9 mouse cellular contexts compared by ENCODE assay signal in genomic region chr17:15829198-15830170, GRCm38 (mm10). TPM values are rescaled to one million over a fixed set of nuclear protein-coding genes. Genes with fewer than 3 reads are reported as not detected.
A peak's percentile ranks its signal among the peaks of the same experiment; 100 is the strongest.
DNase-seq lines count a peak whose midpoint lies in the region; ATAC-seq and TF ChIP-seq lines count a peak whose summit lies in the region.
"Had no signal": no experiment of that assay in that cellular context is flagged by ENCODE, and none has a peak within 500 bp of the region (broad histone marks: within the 10 kb centered on the region; RNA-seq: fewer than 3 reads in every experiment).

No protein-coding gene starts in this region.

- peak overlapping the region; percentile 61 for H3K27ac ChIP-seq in left cerebral cortex, adult 2 months
- 0 out of 2 replicates have a peak overlapping the region, but pooled peaks have one; percentile 6 for H3K27ac ChIP-seq in heart, embryonic 13.5 days (replicated peaks)
- H3K27ac ChIP-seq in limb, embryonic 14.5 days (replicated peaks; ENCODE audit: low read depth, low read length) = peak overlapping the region; percentile 84
- peak overlapping the region; percentile 78 for H3K27ac ChIP-seq in small intestine, adult 2 months (ENCODE audit: insufficient read depth, low read depth, low read length)

- peak overlapping the region; percentile 56 for H3K4me3 ChIP-seq in left cerebral cortex, adult 2 months
- H3K4me3 ChIP-seq in heart, embryonic 13.5 days = peak overlapping the region; percentile 72
- H3K4me3 ChIP-seq in limb, embryonic 14.5 days (replicated peaks; ENCODE audit: low read length) = peak overlapping the region; percentile 48
- peak overlapping the region; percentile 81 for H3K4me3 ChIP-seq in small intestine, adult 2 months (ENCODE audit: low read depth, low read length)

- intact Hi-C loops in left cerebral cortex, adult 2 months (cut with DNase I) = loop anchor here (5.0 kb wide), 1 partner anchor 838 kb away; no protein-coding TSS in a partner anchor
- intact Hi-C loops in left cerebral cortex, postnatal 14 days (cut with DNase I) = loop anchor here (5.0 kb wide), 1 partner anchor 838 kb away; no protein-coding TSS in a partner anchor

- no peaks in the 10 kb centered on the region for H3K36me3 ChIP-seq in heart, embryonic 13.5 days
- no peaks in the 10 kb centered on the region for H3K36me3 ChIP-seq in limb, embryonic 14.5 days (ENCODE audit: control insufficient read depth, insufficient read depth, low read length)
- H3K36me3 ChIP-seq in small intestine, adult 2 months (ENCODE audit: control insufficient read depth, insufficient read depth, low read length) = no peaks in the 10 kb centered on the region
- H3K36me3 ChIP-seq: G1E had no signal

- peak overlapping the region; percentile 83 for H3K9ac ChIP-seq in heart, embryonic 13.5 days
- peak overlapping the region; percentile 59 for H3K9ac ChIP-seq in limb, embryonic 14.5 days (ENCODE audit: low read depth, low read length, severe bottlenecking)

- peak overlapping the region; percentile 98 for H3K4me2 ChIP-seq in heart, embryonic 13.5 days
- H3K4me2 ChIP-seq in limb, embryonic 14.5 days (replicated peaks; ENCODE audit: low read depth, low read length, severe bottlenecking) = peak overlapping the region; percentile 58

- TF ChIP-seq POLR2A in limb, embryonic 14.5 days (IDR thresholded peaks at IDR 0.05; ENCODE audit: borderline replicate concordance, extremely low read depth, insufficient read depth, insufficient read length) = no peak
- TF ChIP-seq POLR2A in small intestine, adult 2 months (IDR thresholded peaks at IDR 0.05; ENCODE audit: low read depth, low read length) = 0 out of 2 replicates have a peak, but pooled peaks have one; percentile 9

- TF ChIP-seq CTCF in left cerebral cortex, adult 2 months (IDR thresholded peaks at IDR 0.05) = no peak
- no peak for TF ChIP-seq CTCF in small intestine, adult 2 months (IDR thresholded peaks at IDR 0.05; ENCODE audit: extremely low read depth, insufficient read length, insufficient replicate concordance, low read depth, low read length)

- 2% methylated on average over 20 of the region's 20 CpGs for WGBS in heart, embryonic 13.5 days
- WGBS in limb, embryonic 14.5 days = 2% methylated on average over 20 of the region's 20 CpGs
- WGBS in small intestine, adult 2 months = 2% methylated on average over 20 of the region's 20 CpGs

- H3K4me1 ChIP-seq in heart, embryonic 13.5 days = peaks cover 27% of the 10 kb centered on the region
- peaks cover 12% of the 10 kb centered on the region; the same call in 1 of the 2 replicates for H3K4me1 ChIP-seq in limb, embryonic 14.5 days (ENCODE audit: control insufficient read depth, insufficient read depth, low read length)
- H3K4me1 ChIP-seq in small intestine, adult 2 months (ENCODE audit: control insufficient read depth, insufficient read depth, insufficient read length, low read length) = peaks cover 2% of the 10 kb centered on the region

- H3K27me3 ChIP-seq in heart, embryonic 13.5 days (replicated peaks) = peaks cover 17% of the 10 kb centered on the region
- H3K27me3 ChIP-seq in limb, embryonic 14.5 days (ENCODE audit: control insufficient read depth, insufficient read depth, low read length) = 0 out of 2 replicates have a peak, but pooled peaks cover 7% of the 10 kb centered on the region
- no peaks in the 10 kb centered on the region for H3K27me3 ChIP-seq in small intestine, adult 2 months (ENCODE audit: control insufficient read depth, insufficient read depth, low read length)

- H3K9me3 ChIP-seq in heart, embryonic 13.5 days = no peaks in the 10 kb centered on the region
- H3K9me3 ChIP-seq in limb, embryonic 14.5 days (ENCODE audit: control insufficient read depth, low read length) = no peaks in the 10 kb centered on the region

- ATAC-seq in heart, embryonic 13.5 days (ENCODE audit: extremely low read depth, insufficient number of reproducible peaks, low FRiP score, low TSS enrichment) = no peak
- no peak for ATAC-seq in limb, embryonic 14.5 days (ENCODE audit: low FRiP score, low read depth)

- no peak for DNase-seq in left cerebral cortex, adult 2 months (ENCODE audit: extremely low spot score in 1 of 2, low spot score in 2 of 2)
- DNase-seq in left cerebral cortex, postnatal 14 days (ENCODE audit: low spot score in 2 of 2) = no peak
- peak; percentile 56 for DNase-seq in embryo, embryonic 9.5 days (ENCODE audit: extremely low spot score)
- DNase-seq in limb, embryonic 14.5 days (ENCODE audit: low spot score) = peak; percentile 67
- DNase-seq in frontal cortex, postnatal 10 days (ENCODE audit: low spot score in 2 of 2) = no peak
- no peak for DNase-seq in ovary, postnatal 36 days (ENCODE audit: low spot score)

RNA-seq across cellular contexts. Expression of gene Rgmb, which starts 1.4 kb away (rescaled TPM):
- 10 to 100 TPM; 71.0 to 75.1 TPM for total RNA-seq in left cerebral cortex, adult 2 months (2021)
- 10 to 100 TPM; 62.4 to 79.1 TPM for total RNA-seq in left cerebral cortex, postnatal 14 days (2021)
- polyA plus RNA-seq in heart, embryonic 13.5 days (2015; fragmentation: Nextera tagmentation; extraction: Ambion mirVana) = 8.4 and 9.8 TPM in 2 replicates
- polyA plus RNA-seq in limb, embryonic 14.5 days (2012; rRNA removed) = 52.0 and 71.0 TPM in 2 replicates
- polyA plus RNA-seq in limb, embryonic 14.5 days (2014; fragmentation: Nextera tagmentation; extraction: Ambion mirVana) = 35.3 and 37.7 TPM in 2 replicates
- polyA plus RNA-seq in small intestine, adult 2 months (2012; rRNA removed) = 76.1 and 97.5 TPM in 2 replicates
- polyA plus RNA-seq: G1E had no signal

Comparison
In these comparisons a context has a peak if more than half of its experiments do, and no peak if none do; other contexts are left out.
1. DNase-seq: peak in embryo, embryonic 9.5 days (single experiment) and limb, embryonic 14.5 days (single experiment); none in left cerebral cortex, adult 2 months (0 of 2), left cerebral cortex, postnatal 14 days (0 of 2), frontal cortex, postnatal 10 days (0 of 2) and ovary, postnatal 36 days (single experiment).
2. H3K27ac ChIP-seq: peak in every context shown above with its lines; median percentile 84 in limb, embryonic 14.5 days; 78 in small intestine, adult 2 months; 61 in left cerebral cortex, adult 2 months; 6 in heart, embryonic 13.5 days.
3. Peak in every context shown above with its lines, with median percentiles within 50 percentile points of each other: H3K4me3 ChIP-seq.